Mouse (Mus musculus): ENCODE data around the gene Arid1b.

DNA sequence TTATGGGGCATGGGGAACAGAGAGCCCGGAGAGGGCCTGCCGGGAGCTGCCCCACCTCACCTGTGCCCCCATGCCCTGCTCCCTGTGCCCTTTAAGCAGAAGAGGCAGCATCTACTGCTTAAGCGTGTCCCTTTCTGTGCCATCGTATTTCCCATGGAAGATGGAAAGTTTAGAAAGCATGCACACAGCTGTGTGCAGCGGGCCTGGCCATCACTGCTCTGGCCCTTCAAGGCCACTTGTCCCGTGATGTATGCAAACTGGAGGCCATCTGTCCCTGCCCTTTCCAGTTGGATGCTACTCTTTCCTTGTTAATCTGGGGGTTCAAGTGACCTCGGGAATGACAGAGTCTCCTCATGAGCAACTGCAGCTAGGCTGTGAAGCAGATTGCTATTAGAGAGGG, 163.5 kb downstream of the Arid1b start:
- TF ChIP-seq CTCF (conservative IDR thresholded peaks at IDR 0.05 in 1 of 2, IDR thresholded peaks at IDR 0.05 in 1 of 2; ENCODE audit: low read depth in 2 of 2, low read length in 2 of 2), result no peak
- TF ChIP-seq POLR2A (IDR thresholded peaks at IDR 0.05; ENCODE audit: low read depth, low read length), result no peak
- no peak for TF ChIP-seq TCF12 (IDR thresholded peaks at IDR 0.05; ENCODE audit: low read depth, low read length)
- TF ChIP-seq ZC3H11A (IDR thresholded peaks at IDR 0.05; ENCODE audit: low read depth, low read length), result no peak
- TF ChIP-seq E2F4 (IDR thresholded peaks at IDR 0.05; ENCODE audit: insufficient replicate concordance, low read depth, low read length), result no peak

Measured in CH12.LX (cell line).